Mouse (Mus musculus): ENCODE results near the gene Car6.

- TF ChIP-seq CTCF (IDR thresholded peaks at IDR 0.05; ENCODE audit: borderline replicate concordance, extremely low read depth, insufficient read depth, insufficient read length) (no peak), POLR2A (IDR thresholded peaks at IDR 0.05; ENCODE audit: borderline replicate concordance, extremely low read depth, insufficient read depth, insufficient read length, poor library complexity, severe bottlenecking) (no peak)
Observed at GRCm38 (mm10) chr4:150198268-150198667, 2.9 kb downstream of the Car6 start.
